In genomic region chr7:96951281-96952051, GRCm38 (mm10) we compare ENCODE assay signal across 8 mouse cellular contexts. TPM values are rescaled to one million over a fixed set of nuclear protein-coding genes. Genes with fewer than 3 reads are reported as not detected.
A peak's percentile ranks its signal among the peaks of the same experiment; 100 is the strongest.
DNase-seq lines count a peak whose midpoint lies in the region; ATAC-seq lines count a peak whose summit lies in the region.

Gene Nars2 (plus strand): TSS chr7:96951505.

- DNase-seq in adipocyte (ENCODE audit: low spot score), result peak; percentile 96
- peak; percentile 100 for DNase-seq in embryo, embryonic 10 days (ENCODE audit: low spot score)
- DNase-seq in gastrocnemius, postnatal 10 days, result peak; percentile 84
- DNase-seq in induced T-regulatory cell, adult 2 months (ENCODE audit: low read depth), result peak; percentile 99
- peak; percentile 86 to 92 for DNase-seq in left cerebral cortex, adult 9 months (ENCODE audit: low spot score in 2 of 2)
- peak; percentile 87 for DNase-seq in right cerebral cortex, postnatal 14 days
- DNase-seq in urinary bladder, postnatal 36 days (ENCODE audit: low spot score in 2 of 2), result peak; percentile 83 to 89

- peak; percentile 98 for ATAC-seq in megakaryocyte progenitor cell, adult 5-6 weeks (replicated peaks; ENCODE audit: poor library complexity)

RNA-seq across cellular contexts. Expression of gene Nars2, which starts in this region (rescaled TPM):
- total RNA-seq in gastrocnemius, postnatal 10 days (2021), result 10 to 100 TPM; 10.7 to 11.9 TPM
- 12.1 and 12.8 TPM in 2 replicates for total RNA-seq in megakaryocyte progenitor cell, adult 5-6 weeks (2015)
- 8.4 and 13.5 TPM in 2 replicates for total RNA-seq in megakaryocyte progenitor cell, adult 5-6 weeks (2017)

Comparison
In these comparisons a context has a peak if more than half of its experiments do, and no peak if none do; other contexts are left out.
1. Peak in every context shown above with its lines: DNase-seq and ATAC-seq.